Mouse (Mus musculus) lung, embryonic 16.5 days (tissue): ENCODE data around the gene Arid3a. TPM values are rescaled to one million over a fixed set of nuclear protein-coding genes. Genes with fewer than 3 reads are reported as not detected.

Experiments used
- ATAC-seq: fragments of 200-750 bp; cut with Nextera tagmentation; 2 replicates; pipeline ENCODE4 v1.8.0; 2017; ENCODE audit warnings: low read depth, mild to moderate bottlenecking, moderate library complexity
- H3K27ac ChIP-seq: fragments of 300-500 bp; sonication (generic); 2 replicates; pipeline ENCODE4 v1.5.1; 2014; ENCODE audit warnings: mild to moderate bottlenecking, control low read depth, low read length
- H3K27me3 ChIP-seq: fragments of 300-500 bp; sonication (generic); 2 replicates; pipeline ENCODE4 v1.6.1; 2014; ENCODE audit warnings: low read depth, low read length, mixed read lengths; ENCODE audit not compliant: control insufficient read depth, insufficient read depth
- H3K36me3 ChIP-seq: fragments of 300-500 bp; sonication (generic); 2 replicates; pipeline ENCODE4 v1.6.1; 2014; ENCODE audit warnings: low read length; ENCODE audit not compliant: control insufficient read depth, insufficient read depth
- H3K4me1 ChIP-seq: fragments of 300-500 bp; sonication (generic); replicated peaks from 2 replicates; pipeline ENCODE4 v1.6.1; 2014; ENCODE audit warnings: low read length, mixed read lengths; ENCODE audit not compliant: control insufficient read depth, insufficient read depth
- H3K4me2 ChIP-seq: fragments of 300-500 bp; sonication (generic); 2 replicates; pipeline ENCODE4 v1.6.1; 2014; ENCODE audit warnings: low read depth, low read length, control low read depth
- H3K4me3 ChIP-seq: fragments of 300-500 bp; sonication (generic); 2 replicates; pipeline ENCODE4 v1.5.1; 2014; ENCODE audit warnings: mild to moderate bottlenecking, low read length, control low read depth
- H3K9ac ChIP-seq: fragments of 300-500 bp; sonication (generic); 2 replicates; pipeline ENCODE4 v1.6.1; 2014; ENCODE audit warnings: low read length, control low read depth
- H3K9me3 ChIP-seq: fragments of 300-500 bp; sonication (generic); 2 replicates; pipeline ENCODE4 v1.6.1; 2016; ENCODE audit warnings: low read length; ENCODE audit not compliant: control insufficient read depth
- WGBS: fragments of 180-500 bp; shearing (Covaris S2); extraction: QIAGEN DNeasy Blood & Tissue Kit; methylation state at CpG from one replicate; pipeline ENCODE4 v1.1.7; 2014; 5-methylcytosine and 5-hydroxymethylcytosine counted together
- polyA plus RNA-seq: library from polyadenylated mRNA; unstranded; fragments of >200 nt; fragmentation: Nextera tagmentation; extraction: Ambion mirVana; gene quantifications from 2 replicates; pipeline ENCODE4 v1.2.1, GENCODE M21; 2015

Gene Arid3a
- polyA plus RNA-seq, 1 experiment from 2014 or later = 4.8 TPM

GRCm38 (mm10) chr10:79976071-79976721 is 49.4 kb downstream of the Arid3a start:
- Histone ChIP-seq H3K27me3 (peaks cover 11% of the 10 kb centered on the region), H3K9ac (no peak overlapping the region), H3K36me3 (peaks cover 41% of the 10 kb centered on the region), H3K4me1 (peaks cover 4% of the 10 kb centered on the region), H3K4me2 (no peak overlapping the region), H3K27ac (no peak overlapping the region), H3K4me3 (no peak overlapping the region), H3K9me3 (peaks cover 2% of the 10 kb centered on the region; the same call in 1 of the 2 replicates)
- ATAC-seq = no peak
- 87% methylated on average over 28 of the region's 28 CpGs for WGBS

GRCm38 (mm10) chr10:79976722-79977107 is 49.9 kb downstream of the Arid3a start:
- Histone ChIP-seq H3K27me3 (peaks cover 6% of the 10 kb centered on the region), H3K9ac (no peak overlapping the region), H3K36me3 (peaks cover 41% of the 10 kb centered on the region), H3K4me3 (no peak overlapping the region), H3K4me1 (0 out of 2 replicates have a peak, but pooled peaks cover 3% of the 10 kb centered on the region), H3K4me2 (no peak overlapping the region), H3K27ac (no peak overlapping the region), H3K9me3 (peaks cover 2% of the 10 kb centered on the region; the same call in 1 of the 2 replicates)
- 79% methylated on average over 36 of the region's 36 CpGs for WGBS
- no peak for ATAC-seq

GRCm38 (mm10) chr10:79977324-79977723 is 50.5 kb downstream of the Arid3a start:
- Histone ChIP-seq H3K4me2 (no peak overlapping the region), H3K4me1 (peaks cover 5% of the 10 kb centered on the region), H3K9me3 (peaks cover 2% of the 10 kb centered on the region; the same call in 1 of the 2 replicates), H3K36me3 (peaks cover 41% of the 10 kb centered on the region), H3K27ac (no peak overlapping the region), H3K4me3 (no peak overlapping the region), H3K27me3 (no peaks in the 10 kb centered on the region; the same call in 1 of the 2 replicates), H3K9ac (no peak overlapping the region)
- 85% methylated on average over 27 of the region's 28 CpGs for WGBS
- ATAC-seq = no peak

GRCm38 (mm10) chr10:79978061-79978460 is 51.2 kb downstream of the Arid3a start:
- 90% methylated on average over 21 of the region's 21 CpGs for WGBS
- H3K27ac ChIP-seq = no peak overlapping the region
- peaks cover 2% of the 10 kb centered on the region; the same call in 1 of the 2 replicates for H3K9me3 ChIP-seq
- no peaks in the 10 kb centered on the region; the same call in 1 of the 2 replicates for H3K27me3 ChIP-seq
- H3K4me1 ChIP-seq = peaks cover 9% of the 10 kb centered on the region
- no peak overlapping the region for H3K9ac ChIP-seq
- H3K4me3 ChIP-seq = no peak overlapping the region
- H3K36me3 ChIP-seq = peaks cover 41% of the 10 kb centered on the region
- ATAC-seq = no peak
- no peak overlapping the region for H3K4me2 ChIP-seq

- Histone ChIP-seq H3K27me3 (no peaks in the 10 kb centered on the region), H3K27ac (no peak overlapping the region), H3K4me3 (no peak overlapping the region), H3K9ac (no peak overlapping the region), H3K4me2 (no peak overlapping the region), H3K4me1 (peaks cover 14% of the 10 kb centered on the region), H3K36me3 (peaks cover 41% of the 10 kb centered on the region), H3K9me3 (peaks cover 2% of the 10 kb centered on the region; the same call in 1 of the 2 replicates)
- ATAC-seq = no peak
- 91% methylated on average over 22 of the region's 22 CpGs for WGBS
These were observed 52.7 kb downstream of the Arid3a start for GRCm38 (mm10) chr10:79979401-79980155.

GRCm38 (mm10) chr10:79983205-79983604 is 56.4 kb downstream of the Arid3a start:
- H3K4me3 ChIP-seq = peak overlapping the region; percentile 80
- H3K4me1 ChIP-seq = peaks cover 38% of the 10 kb centered on the region
- ATAC-seq = no peak
- no peaks in the 10 kb centered on the region for H3K9me3 ChIP-seq
- peak overlapping the region; percentile 96 for H3K9ac ChIP-seq
- H3K27ac ChIP-seq = peak overlapping the region; percentile 32; the same call in 1 of the 2 replicates
- peak overlapping the region; percentile 95 for H3K4me2 ChIP-seq
- whole genome bisulfite sequencing = 66% methylated on average over 5 of the region's 5 CpGs
- H3K36me3 ChIP-seq = peaks cover 12% of the 10 kb centered on the region
- H3K27me3 ChIP-seq = no peaks in the 10 kb centered on the region

GRCm38 (mm10) chr10:79983670-79984069 is 56.8 kb downstream of the Arid3a start:
- ATAC-seq = no peak
- peak overlapping the region; percentile 98 for H3K27ac ChIP-seq
- peaks cover 38% of the 10 kb centered on the region for H3K4me1 ChIP-seq

GRCm38 (mm10) chr10:79984195-79984816 is 57.5 kb downstream of the Arid3a start, which contains the start of gene Tmem259:
Gene Tmem259 (minus strand): TSS chr10:79984330.
- WGBS = under 1% methylated on average over 45 of the region's 49 CpGs
- H3K27ac ChIP-seq = peak within 1 kb of the TSS; percentile 98
- H3K4me2 ChIP-seq = peak within 1 kb of the TSS; percentile 95
- peak within 1 kb of the TSS; percentile 96 for H3K9ac ChIP-seq
- H3K9me3 ChIP-seq = no peaks in the 10 kb centered on the region
- 0 out of 2 replicates have a peak, but pooled peaks cover 2% of the 10 kb centered on the region for H3K36me3 ChIP-seq
- no peaks in the 10 kb centered on the region for H3K27me3 ChIP-seq
- peak; percentile 65 for ATAC-seq
- peak within 1 kb of the TSS; percentile 80 for H3K4me3 ChIP-seq
- H3K4me1 ChIP-seq = peaks cover 40% of the 10 kb centered on the region

More at GRCm38 (mm10) chr10:79983670-79984069, 56.8 kb downstream of the Arid3a start:
- no peaks in the 10 kb centered on the region for H3K27me3 ChIP-seq
- peak overlapping the region; percentile 80 for H3K4me3 ChIP-seq
- peaks cover 7% of the 10 kb centered on the region for H3K36me3 ChIP-seq
- WGBS = 0% methylated on average over 20 of the region's 21 CpGs
- peak overlapping the region; percentile 96 for H3K9ac ChIP-seq
- H3K9me3 ChIP-seq = no peaks in the 10 kb centered on the region
- peak overlapping the region; percentile 95 for H3K4me2 ChIP-seq

- WGBS = 0% methylated on average over 22 of the region's 22 CpGs
- H3K36me3 ChIP-seq = 0 out of 2 replicates have a peak, but pooled peaks cover 2% of the 10 kb centered on the region
- H3K9me3 ChIP-seq = no peaks in the 10 kb centered on the region
- H3K27ac ChIP-seq = peak overlapping the region; percentile 98
- peaks cover 46% of the 10 kb centered on the region for H3K4me1 ChIP-seq
- H3K4me2 ChIP-seq = peak overlapping the region; percentile 95
- peak; percentile 91 for ATAC-seq
- H3K4me3 ChIP-seq = peak overlapping the region; percentile 80
- H3K9ac ChIP-seq = peak overlapping the region; percentile 96
- H3K27me3 ChIP-seq = no peaks in the 10 kb centered on the region
These were observed 58.0 kb downstream of the Arid3a start for GRCm38 (mm10) chr10:79984871-79985270.
